17 mouse cellular contexts compared by ENCODE assay signal in genomic region chr6:91810007-91810406, GRCm38 (mm10). TPM values are rescaled to one million over a fixed set of nuclear protein-coding genes. Genes with fewer than 3 reads are reported as not detected.
DNase-seq lines count a peak whose midpoint lies in the region; ATAC-seq lines count a peak whose summit lies in the region.
"Had no signal": no experiment of that assay in that cellular context is flagged by ENCODE, and none has a peak within 500 bp of the region (broad histone marks: within the 10 kb centered on the region; RNA-seq: fewer than 3 reads in every experiment).

No protein-coding gene starts in this region.

- peaks cover 39% of the 10 kb centered on the region for H3K27me3 ChIP-seq in midbrain, embryonic 12.5 days
- H3K27me3 ChIP-seq in midbrain, embryonic 10.5 days (ENCODE audit: low read depth, poor library complexity, severe bottlenecking), result peaks cover 42% of the 10 kb centered on the region
- peaks cover 16% of the 10 kb centered on the region for H3K27me3 ChIP-seq in neural tube, embryonic 11.5 days (ENCODE audit: control insufficient read depth, insufficient read depth, low read length)
- no peaks in the 10 kb centered on the region; the same call in 1 of the 2 replicates for H3K27me3 ChIP-seq in hindbrain, embryonic 16.5 days (replicated peaks; ENCODE audit: control insufficient read depth, insufficient read depth, low read length)
- H3K27me3 ChIP-seq in neural tube, embryonic 14.5 days (ENCODE audit: control insufficient read depth, insufficient read depth, low read length), result 0 out of 2 replicates have a peak, but pooled peaks cover 3% of the 10 kb centered on the region

- H3K4me3 ChIP-seq in midbrain, embryonic 12.5 days, result no peak overlapping the region
- H3K4me3 ChIP-seq in midbrain, embryonic 10.5 days, result no peak overlapping the region
- H3K4me3 ChIP-seq in neural tube, embryonic 11.5 days (ENCODE audit: low read depth, low read length), result no peak overlapping the region
- H3K4me3 ChIP-seq in hindbrain, embryonic 16.5 days (ENCODE audit: low read length), result no peak overlapping the region
- H3K4me3 ChIP-seq in neural tube, embryonic 14.5 days (ENCODE audit: low read depth, low read length), result no peak overlapping the region
- H3K4me3 ChIP-seq: embryonic facial prominence, embryonic 12.5 days; forebrain, embryonic 15.5 days; heart, embryonic 12.5 days had no signal

- WGBS in midbrain, embryonic 12.5 days, result 46% methylated on average over 1 of the region's 1 CpGs
- WGBS in midbrain, embryonic 10.5 days, result 73% methylated on average over 1 of the region's 1 CpGs
- 15% methylated on average over 1 of the region's 1 CpGs for WGBS in neural tube, embryonic 11.5 days
- 31% methylated on average over 1 of the region's 1 CpGs for WGBS in hindbrain, embryonic 16.5 days
- WGBS in neural tube, embryonic 14.5 days, result 6% methylated on average over 1 of the region's 1 CpGs

- H3K4me2 ChIP-seq in midbrain, embryonic 12.5 days (replicated peaks), result no peak overlapping the region
- no peak overlapping the region for H3K4me2 ChIP-seq in neural tube, embryonic 11.5 days (ENCODE audit: low read depth)
- H3K4me2 ChIP-seq in hindbrain, embryonic 16.5 days (ENCODE audit: low read length), result no peak overlapping the region
- H3K4me2 ChIP-seq in neural tube, embryonic 14.5 days (ENCODE audit: low read depth, low read length), result no peak overlapping the region
- H3K4me2 ChIP-seq: embryonic facial prominence, embryonic 12.5 days; forebrain, embryonic 15.5 days; heart, embryonic 12.5 days had no signal

- peak overlapping the region; percentile 32; the same call in 1 of the 2 replicates for H3K27ac ChIP-seq in midbrain, embryonic 12.5 days (replicated peaks)
- H3K27ac ChIP-seq in midbrain, embryonic 10.5 days (replicated peaks), result no peak overlapping the region
- H3K27ac ChIP-seq in neural tube, embryonic 11.5 days (ENCODE audit: low read depth, low read length), result no peak overlapping the region
- no peak overlapping the region for H3K27ac ChIP-seq in hindbrain, embryonic 16.5 days (ENCODE audit: low read depth, low read length)
- H3K27ac ChIP-seq in neural tube, embryonic 14.5 days (ENCODE audit: low read depth, low read length), result peak overlapping the region; percentile 69
- H3K27ac ChIP-seq: embryonic facial prominence, embryonic 12.5 days; forebrain, embryonic 15.5 days had no signal

- H3K4me1 ChIP-seq in midbrain, embryonic 12.5 days, result peaks cover 19% of the 10 kb centered on the region
- H3K4me1 ChIP-seq in midbrain, embryonic 10.5 days, result peaks cover 19% of the 10 kb centered on the region
- H3K4me1 ChIP-seq in neural tube, embryonic 11.5 days (ENCODE audit: control insufficient read depth, insufficient read depth, low read length), result no peaks in the 10 kb centered on the region
- peaks cover 14% of the 10 kb centered on the region for H3K4me1 ChIP-seq in hindbrain, embryonic 16.5 days (ENCODE audit: control insufficient read depth, insufficient read depth, low read depth, low read length)
- H3K4me1 ChIP-seq in neural tube, embryonic 14.5 days (ENCODE audit: control insufficient read depth, insufficient read depth, low read length), result no peaks in the 10 kb centered on the region

- 0 out of 2 replicates have a peak overlapping the region, but pooled peaks have one; percentile 11 for H3K9ac ChIP-seq in midbrain, embryonic 12.5 days (replicated peaks)
- H3K9ac ChIP-seq in neural tube, embryonic 11.5 days (ENCODE audit: low read length), result no peak overlapping the region
- no peak overlapping the region for H3K9ac ChIP-seq in hindbrain, embryonic 16.5 days (ENCODE audit: low read depth, low read length)
- no peak overlapping the region for H3K9ac ChIP-seq in neural tube, embryonic 14.5 days (replicated peaks; ENCODE audit: low read depth, low read length)
- H3K9ac ChIP-seq: embryonic facial prominence, embryonic 12.5 days; forebrain, embryonic 15.5 days; heart, embryonic 12.5 days had no signal

- H3K9me3 ChIP-seq in midbrain, embryonic 12.5 days, result no peaks in the 10 kb centered on the region
- no peaks in the 10 kb centered on the region for H3K9me3 ChIP-seq in midbrain, embryonic 10.5 days (replicated peaks)
- no peaks in the 10 kb centered on the region for H3K9me3 ChIP-seq in neural tube, embryonic 11.5 days (ENCODE audit: control insufficient read depth, low read length)
- no peaks in the 10 kb centered on the region for H3K9me3 ChIP-seq in hindbrain, embryonic 16.5 days (ENCODE audit: control insufficient read depth, low read length)
- no peaks in the 10 kb centered on the region for H3K9me3 ChIP-seq in neural tube, embryonic 14.5 days (ENCODE audit: control insufficient read depth, low read length)
- H3K9me3 ChIP-seq: embryonic facial prominence, embryonic 12.5 days; forebrain, embryonic 15.5 days; heart, embryonic 12.5 days had no signal

- ATAC-seq in midbrain, embryonic 12.5 days (ENCODE audit: low FRiP score, low read depth), result 0 out of 2 replicates have a peak, but pooled peaks have one; percentile 23
- ATAC-seq in neural tube, embryonic 11.5 days (ENCODE audit: insufficient read depth, low FRiP score, low TSS enrichment), result peak; percentile 48
- peak; percentile 18; the same call in 1 of the 2 replicates for ATAC-seq in hindbrain, embryonic 16.5 days
- ATAC-seq in neural tube, embryonic 14.5 days (ENCODE audit: low read depth), result peak; percentile 52; the same call in 1 of the 2 replicates
- ATAC-seq: forebrain, embryonic 15.5 days had no signal

- no peaks in the 10 kb centered on the region for H3K36me3 ChIP-seq in midbrain, embryonic 12.5 days
- H3K36me3 ChIP-seq in midbrain, embryonic 10.5 days, result no peaks in the 10 kb centered on the region
- no peaks in the 10 kb centered on the region for H3K36me3 ChIP-seq in neural tube, embryonic 11.5 days (ENCODE audit: control insufficient read depth, insufficient read depth, low read length)
- H3K36me3 ChIP-seq in hindbrain, embryonic 16.5 days (ENCODE audit: control insufficient read depth, insufficient read depth, low read length), result no peaks in the 10 kb centered on the region
- no peaks in the 10 kb centered on the region for H3K36me3 ChIP-seq in neural tube, embryonic 14.5 days (ENCODE audit: control insufficient read depth, insufficient read depth, low read length)
- H3K36me3 ChIP-seq: embryonic facial prominence, embryonic 12.5 days; forebrain, embryonic 15.5 days; heart, embryonic 12.5 days had no signal

- no peak for DNase-seq in midbrain, embryonic 10.5 days (ENCODE audit: low spot score)
- peak; percentile 26 for DNase-seq in neural tube, embryonic 11.5 days (ENCODE audit: low spot score)
- DNase-seq in neural tube, embryonic 10.5 days (ENCODE audit: extremely low spot score, low spot score), result no peak
- no peak for DNase-seq in adipocyte (ENCODE audit: low spot score)
- no peak for DNase-seq in frontal cortex, postnatal 10 days (ENCODE audit: low spot score in 2 of 2)
- DNase-seq: adrenal gland, adult 8-10 months; adrenal gland, postnatal 36 days; cerebellum, adult 11 months; cerebellum, adult 8-10 months; cerebellum, postnatal 14 days; gastrocnemius, postnatal 10 days had no signal

RNA-seq across cellular contexts. Expression of gene Grip2, which starts 17.0 kb away (rescaled TPM):
- polyA plus RNA-seq in midbrain, embryonic 12.5 days (2016; fragmentation: Nextera tagmentation; extraction: Ambion mirVana), result 2.1 TPM in 2 replicates
- 0.28 and 0.70 TPM in 2 replicates for polyA plus RNA-seq in midbrain, embryonic 10.5 days (2016; fragmentation: Nextera tagmentation; extraction: Ambion mirVana)
- 1.9 and 2.0 TPM in 2 replicates for polyA plus RNA-seq in neural tube, embryonic 11.5 days (2014; fragmentation: Nextera tagmentation; extraction: Ambion mirVana)
- polyA plus RNA-seq in hindbrain, embryonic 16.5 days (2015; fragmentation: Nextera tagmentation; extraction: Ambion mirVana), result 6.3 and 8.2 TPM in 2 replicates
- polyA plus RNA-seq in neural tube, embryonic 14.5 days (2014; fragmentation: Nextera tagmentation; extraction: Ambion mirVana), result 9.8 and 10.4 TPM in 2 replicates

Comparison
In these comparisons a context has a peak if more than half of its experiments do, and no peak if none do; other contexts are left out.
1. H3K27ac ChIP-seq: peak in midbrain, embryonic 12.5 days (single experiment) and neural tube, embryonic 14.5 days (single experiment); none in midbrain, embryonic 10.5 days (single experiment), neural tube, embryonic 11.5 days (single experiment) and hindbrain, embryonic 16.5 days (single experiment).
2. Peak in every context shown above with its lines, with median percentiles within 50 percentile points of each other: ATAC-seq.